Mouse (Mus musculus): ENCODE measurements around the gene Srsf11. TPM values are rescaled to one million over a fixed set of nuclear protein-coding genes. Genes with fewer than 3 reads are reported as not detected.

Gene Srsf11
- total and polyA plus RNA-seq, 2 experiments from 2014 or later: 172 to 181 TPM

- H3K4me1 ChIP-seq (ENCODE audit: insufficient read depth): no peaks in the 10 kb centered on the region
- 85% methylated on average over 7 of the region's 7 CpGs for WGBS
- H3K27ac ChIP-seq (ENCODE audit: low read depth, low read length): no peak overlapping the region
- DNase-seq: no peak
- no peak overlapping the region for H3K4me2 ChIP-seq (ENCODE audit: low read depth)
- no peak overlapping the region for H3K9ac ChIP-seq
- TF ChIP-seq CTCF (IDR thresholded peaks at IDR 0.05; ENCODE audit: low read depth): no peak
- no peaks in the 10 kb centered on the region for H3K27me3 ChIP-seq (ENCODE audit: insufficient read depth, low read length)
- peaks cover 9% of the 10 kb centered on the region; the same call in 1 of the 2 replicates for H3K36me3 ChIP-seq (ENCODE audit: insufficient read depth)
- no peak for ATAC-seq
- H3K9me3 ChIP-seq (ENCODE audit: low read length): no peaks in the 10 kb centered on the region
- H3K4me3 ChIP-seq (ENCODE audit: low read depth, low read length): no peak overlapping the region
Observed at GRCm38 (mm10) chr3:158067916-158068315, 31.5 kb upstream of the Srsf11 start.

- ATAC-seq (no peak), DNase-seq (no peak)
- WGBS: 99% methylated on average over 2 of the region's 2 CpGs
- TF ChIP-seq CTCF (IDR thresholded peaks at IDR 0.05; ENCODE audit: low read depth): no peak
- Histone ChIP-seq H3K9ac (no peak overlapping the region), H3K9me3 (ENCODE audit: low read length) (no peaks in the 10 kb centered on the region), H3K36me3 (ENCODE audit: insufficient read depth) (peaks cover 16% of the 10 kb centered on the region; the same call in 1 of the 2 replicates), H3K4me1 (ENCODE audit: insufficient read depth) (no peaks in the 10 kb centered on the region), H3K27me3 (ENCODE audit: insufficient read depth, low read length) (no peaks in the 10 kb centered on the region), H3K4me3 (ENCODE audit: low read depth, low read length) (no peak overlapping the region), H3K4me2 (ENCODE audit: low read depth) (no peak overlapping the region), H3K27ac (ENCODE audit: low read depth, low read length) (no peak overlapping the region)
Observed at GRCm38 (mm10) chr3:158065256-158065655, 28.8 kb upstream of the Srsf11 start.

GRCm38 (mm10) chr3:158061811-158062523 is 25.5 kb upstream of the Srsf11 start:
- DNase-seq (no peak), ATAC-seq (no peak)
- Histone ChIP-seq H3K4me3 (ENCODE audit: low read depth, low read length) (no peak overlapping the region), H3K4me2 (ENCODE audit: low read depth) (no peak overlapping the region), H3K36me3 (ENCODE audit: insufficient read depth) (peaks cover 36% of the 10 kb centered on the region), H3K9ac (no peak overlapping the region), H3K27me3 (ENCODE audit: insufficient read depth, low read length) (no peaks in the 10 kb centered on the region), H3K4me1 (ENCODE audit: insufficient read depth) (no peaks in the 10 kb centered on the region), H3K9me3 (ENCODE audit: low read length) (no peaks in the 10 kb centered on the region), H3K27ac (ENCODE audit: low read depth, low read length) (no peak overlapping the region)
- TF ChIP-seq CTCF (IDR thresholded peaks at IDR 0.05; ENCODE audit: low read depth): no peak
- WGBS: 91% methylated on average over 5 of the region's 5 CpGs

- no peaks in the 10 kb centered on the region for H3K9me3 ChIP-seq (ENCODE audit: low read length)
- no peaks in the 10 kb centered on the region for H3K27me3 ChIP-seq (ENCODE audit: insufficient read depth, low read length)
- WGBS: 86% methylated on average over 2 of the region's 2 CpGs
- peaks cover 48% of the 10 kb centered on the region for H3K36me3 ChIP-seq (ENCODE audit: insufficient read depth)
- H3K4me3 ChIP-seq (ENCODE audit: low read depth, low read length): no peak overlapping the region
- ATAC-seq (no peak), DNase-seq (no peak)
- no peak overlapping the region for H3K9ac ChIP-seq
- TF ChIP-seq CTCF (IDR thresholded peaks at IDR 0.05; ENCODE audit: low read depth): no peak
- H3K4me1 ChIP-seq (ENCODE audit: insufficient read depth): no peaks in the 10 kb centered on the region
- H3K27ac ChIP-seq (ENCODE audit: low read depth, low read length): no peak overlapping the region
- H3K4me2 ChIP-seq (ENCODE audit: low read depth): no peak overlapping the region
Observed at GRCm38 (mm10) chr3:158060621-158061291, 24.3 kb upstream of the Srsf11 start.

GRCm38 (mm10) chr3:158049508-158049907 is 13.1 kb upstream of the Srsf11 start:
- whole genome bisulfite sequencing: 67% methylated on average over 2 of the region's 2 CpGs
- no peak overlapping the region for H3K9ac ChIP-seq
- no peak overlapping the region for H3K27ac ChIP-seq (ENCODE audit: low read depth, low read length)
- H3K27me3 ChIP-seq (ENCODE audit: insufficient read depth, low read length): no peaks in the 10 kb centered on the region
- TF ChIP-seq CTCF (IDR thresholded peaks at IDR 0.05; ENCODE audit: low read depth): peak; percentile 31; the same call in 1 of the 2 replicates
- H3K4me3 ChIP-seq (ENCODE audit: low read depth, low read length): no peak overlapping the region
- no peak for DNase-seq
- no peak overlapping the region for H3K4me2 ChIP-seq (ENCODE audit: low read depth)
- H3K9me3 ChIP-seq (ENCODE audit: low read length): no peaks in the 10 kb centered on the region
- peaks cover 7% of the 10 kb centered on the region for H3K36me3 ChIP-seq (ENCODE audit: insufficient read depth)
- no peaks in the 10 kb centered on the region for H3K4me1 ChIP-seq (ENCODE audit: insufficient read depth)
- no peak for ATAC-seq

GRCm38 (mm10) chr3:158040755-158041154 is 4.3 kb upstream of the Srsf11 start:
- Histone ChIP-seq H3K9ac (no peak overlapping the region), H3K36me3 (ENCODE audit: insufficient read depth) (no peaks in the 10 kb centered on the region), H3K4me3 (ENCODE audit: low read depth, low read length) (no peak overlapping the region), H3K4me1 (ENCODE audit: insufficient read depth) (no peaks in the 10 kb centered on the region), H3K27me3 (ENCODE audit: insufficient read depth, low read length) (no peaks in the 10 kb centered on the region), H3K27ac (ENCODE audit: low read depth, low read length) (no peak overlapping the region), H3K9me3 (ENCODE audit: low read length) (no peaks in the 10 kb centered on the region), H3K4me2 (ENCODE audit: low read depth) (no peak overlapping the region)
- WGBS: 79% methylated on average over 2 of the region's 2 CpGs
- DNase-seq (no peak), ATAC-seq (no peak)
- no peak for TF ChIP-seq CTCF (IDR thresholded peaks at IDR 0.05; ENCODE audit: low read depth)

- no peak for DNase-seq
- no peak for TF ChIP-seq CTCF (IDR thresholded peaks at IDR 0.05; ENCODE audit: low read depth)
- H3K4me3 ChIP-seq (ENCODE audit: low read depth, low read length): no peak overlapping the region
- no peaks in the 10 kb centered on the region for H3K9me3 ChIP-seq (ENCODE audit: low read length)
- no peak overlapping the region for H3K9ac ChIP-seq
- H3K27me3 ChIP-seq (ENCODE audit: insufficient read depth, low read length): no peaks in the 10 kb centered on the region
- no peaks in the 10 kb centered on the region for H3K36me3 ChIP-seq (ENCODE audit: insufficient read depth)
- 0 out of 2 replicates have a peak, but pooled peaks cover 4% of the 10 kb centered on the region for H3K4me1 ChIP-seq (ENCODE audit: insufficient read depth)
- whole genome bisulfite sequencing: 72% methylated on average over 3 of the region's 3 CpGs
- no peak for ATAC-seq
- H3K27ac ChIP-seq (ENCODE audit: low read depth, low read length): no peak overlapping the region
- H3K4me2 ChIP-seq (ENCODE audit: low read depth): no peak overlapping the region
Observed at GRCm38 (mm10) chr3:158038106-158038505, 1.7 kb upstream of the Srsf11 start.

All from forebrain, postnatal 0 days (tissue).